Comparison of ENCODE assay signal across 16 mouse cellular contexts in the genomic region with DNA sequence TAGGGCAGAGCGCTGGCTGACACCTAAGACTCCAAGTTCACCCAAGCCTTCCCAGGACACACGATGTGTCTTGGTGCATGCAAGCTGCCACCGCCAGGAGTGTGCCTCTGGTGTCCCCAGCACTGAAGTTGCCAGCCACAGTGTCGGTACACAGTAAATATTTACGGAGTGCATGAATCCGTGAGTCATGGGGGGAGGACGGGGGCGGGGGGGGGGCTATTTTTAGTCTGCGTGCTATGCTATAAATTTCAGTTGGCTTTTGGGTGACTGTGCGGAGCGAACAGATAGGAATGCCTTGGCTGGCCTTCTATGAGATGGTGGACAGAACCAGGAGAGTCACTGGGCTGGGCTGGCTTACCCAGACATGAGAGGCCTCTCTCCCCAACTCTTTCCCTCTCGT. TPM values are rescaled to one million over a fixed set of nuclear protein-coding genes. Genes with fewer than 3 reads are reported as not detected.
DNase-seq lines count a peak whose midpoint lies in the region; ATAC-seq and TF ChIP-seq lines count a peak whose summit lies in the region.
"Had no signal": no experiment of that assay in that cellular context is flagged by ENCODE, and none has a peak within 500 bp of the region (broad histone marks: within the 10 kb centered on the region; RNA-seq: fewer than 3 reads in every experiment).

No protein-coding gene starts in this region.

- H3K4me3 ChIP-seq in gastrocnemius, adult 2 months: peak overlapping the region; percentile 45
- no peak overlapping the region for H3K4me3 ChIP-seq in lung, postnatal 0 days (ENCODE audit: low read depth, low read length)
- no peak overlapping the region for H3K4me3 ChIP-seq in heart, embryonic 10.5 days
- H3K4me3 ChIP-seq in olfactory bulb, adult 2 months (ENCODE audit: insufficient read depth, low read depth, low read length): no peak overlapping the region
- H3K4me3 ChIP-seq: embryonic facial prominence, embryonic 12.5 days; intestine, embryonic 15.5 days; limb, embryonic 12.5 days; myocyte had no signal

- peak; percentile 75 for DNase-seq in gastrocnemius, adult 2 months
- DNase-seq in gastrocnemius, postnatal 10 days: no peak
- peak; percentile 5 for DNase-seq in lung, postnatal 0 days (ENCODE audit: low spot score)
- no peak for DNase-seq in lung, postnatal 36 days
- DNase-seq in heart, embryonic 10.5 days (ENCODE audit: low spot score): no peak
- no peak for DNase-seq in urinary bladder, postnatal 10 days (ENCODE audit: low spot score)
- DNase-seq in c-Kit-positive CD71-positive TER-119-positive erythroid progenitor cells, embryonic 14.5 days (ENCODE audit: low spot score): no peak
- DNase-seq: cerebellum, postnatal 14 days; kidney, postnatal 25 days; thymus, adult 2 months had no signal

- WGBS in lung, postnatal 0 days: 60% methylated on average over 12 of the region's 12 CpGs
- WGBS in heart, embryonic 10.5 days: 68% methylated on average over 12 of the region's 12 CpGs
- 39% methylated on average over 12 of the region's 12 CpGs for WGBS in olfactory bulb, adult 2 months

- no peak for TF ChIP-seq EP300 in lung, postnatal 0 days (IDR thresholded peaks at IDR 0.05)

- intact Hi-C loops in gastrocnemius, adult 2 months (cut with DNase I): no loop called here

- no peaks in the 10 kb centered on the region for H3K9me3 ChIP-seq in lung, postnatal 0 days (ENCODE audit: low read length)
- no peaks in the 10 kb centered on the region for H3K9me3 ChIP-seq in heart, embryonic 10.5 days
- H3K9me3 ChIP-seq: embryonic facial prominence, embryonic 12.5 days; intestine, embryonic 15.5 days; limb, embryonic 12.5 days had no signal

- TF ChIP-seq CTCF in gastrocnemius, adult 2 months (IDR thresholded peaks at IDR 0.05): peak; percentile 23; the same call in 1 of the 2 replicates
- no peak for TF ChIP-seq CTCF in lung, postnatal 0 days (IDR thresholded peaks at IDR 0.05)
- no peak for TF ChIP-seq CTCF in olfactory bulb, adult 2 months (IDR thresholded peaks at IDR 0.05; ENCODE audit: insufficient read depth, low read depth, low read length)

- TF ChIP-seq POLR2A in olfactory bulb, adult 2 months (IDR thresholded peaks at IDR 0.05; ENCODE audit: insufficient read depth, low read depth, low read length): no peak

- H3K4me1 ChIP-seq in lung, postnatal 0 days (ENCODE audit: insufficient read depth, low read depth, low read length): no peaks in the 10 kb centered on the region
- H3K4me1 ChIP-seq in heart, embryonic 10.5 days: peaks cover 29% of the 10 kb centered on the region
- H3K4me1 ChIP-seq in olfactory bulb, adult 2 months (ENCODE audit: control insufficient read depth, insufficient read depth, low read length): peaks cover 33% of the 10 kb centered on the region

- peak overlapping the region; percentile 85 for H3K27ac ChIP-seq in gastrocnemius, adult 2 months
- H3K27ac ChIP-seq in lung, postnatal 0 days (ENCODE audit: low read length): no peak overlapping the region
- 0 out of 2 replicates have a peak overlapping the region, but pooled peaks have one; percentile 4 for H3K27ac ChIP-seq in heart, embryonic 10.5 days
- H3K27ac ChIP-seq in olfactory bulb, adult 2 months (ENCODE audit: insufficient read depth, low read depth, low read length): peak overlapping the region; percentile 34; the same call in 1 of the 2 replicates
- H3K27ac ChIP-seq: embryonic facial prominence, embryonic 12.5 days; intestine, embryonic 15.5 days; limb, embryonic 12.5 days had no signal

- H3K9ac ChIP-seq in lung, postnatal 0 days (replicated peaks; ENCODE audit: low read depth): no peak overlapping the region
- H3K9ac ChIP-seq: embryonic facial prominence, embryonic 12.5 days; intestine, embryonic 15.5 days; limb, embryonic 12.5 days had no signal

- peak; percentile 45; the same call in 1 of the 2 replicates for ATAC-seq in lung, postnatal 0 days
- ATAC-seq: intestine, embryonic 15.5 days had no signal

- no peak overlapping the region for H3K4me2 ChIP-seq in lung, postnatal 0 days (replicated peaks; ENCODE audit: low read depth, low read length)
- H3K4me2 ChIP-seq: embryonic facial prominence, embryonic 12.5 days; intestine, embryonic 15.5 days; limb, embryonic 12.5 days had no signal

- H3K27me3 ChIP-seq in lung, postnatal 0 days (replicated peaks; ENCODE audit: insufficient read depth, low read length): no peaks in the 10 kb centered on the region
- H3K27me3 ChIP-seq in heart, embryonic 10.5 days (ENCODE audit: insufficient read depth, poor library complexity, severe bottlenecking): no peaks in the 10 kb centered on the region
- H3K27me3 ChIP-seq: embryonic facial prominence, embryonic 12.5 days; intestine, embryonic 15.5 days; limb, embryonic 12.5 days had no signal

- H3K36me3 ChIP-seq in lung, postnatal 0 days (ENCODE audit: insufficient read depth, low read length): no peaks in the 10 kb centered on the region
- H3K36me3 ChIP-seq in heart, embryonic 10.5 days: no peaks in the 10 kb centered on the region
- H3K36me3 ChIP-seq: embryonic facial prominence, embryonic 12.5 days; intestine, embryonic 15.5 days; limb, embryonic 12.5 days had no signal

RNA-seq across cellular contexts. Expression of gene Atp9a, which starts 14.2 kb away (rescaled TPM):
- total RNA-seq in gastrocnemius, adult 2 months (2021): 10 to 100 TPM; 15.3 to 25.0 TPM
- total RNA-seq in gastrocnemius, postnatal 10 days (2021): 10 to 100 TPM; 24.2 to 30.9 TPM
- polyA plus RNA-seq in lung, postnatal 0 days (2015; fragmentation: Nextera tagmentation; extraction: Ambion mirVana): 19.5 and 21.1 TPM in 2 replicates
- 8.9 and 11.8 TPM in 2 replicates for polyA plus RNA-seq in heart, embryonic 10.5 days (2016; fragmentation: Nextera tagmentation; extraction: Ambion mirVana)
- not detected in 2 replicates for polyA plus RNA-seq in olfactory bulb, adult 2 months (2012; ENCODE audit: insufficient read depth, insufficient read length, low replicate concordance, missing spikeins)

RNA-seq across cellular contexts. Expression of gene Sall4, which starts 39.7 kb away (rescaled TPM):
- 1 to 10 TPM; 1.6 to 2.4 TPM for total RNA-seq in gastrocnemius, adult 2 months (2021)
- total RNA-seq in gastrocnemius, postnatal 10 days (2021): under 1 TPM; 0.33 to 0.70 TPM
- polyA plus RNA-seq in lung, postnatal 0 days (2015; fragmentation: Nextera tagmentation; extraction: Ambion mirVana): not detected in 2 replicates
- polyA plus RNA-seq in heart, embryonic 10.5 days (2016; fragmentation: Nextera tagmentation; extraction: Ambion mirVana): 10.6 and 21.6 TPM in 2 replicates
- polyA plus RNA-seq in olfactory bulb, adult 2 months (2012; ENCODE audit: insufficient read depth, insufficient read length, low replicate concordance, missing spikeins): not detected in 2 replicates
- polyA plus RNA-seq: C2C12, myocyte had no signal

Comparison
In these comparisons a context has a peak if more than half of its experiments do, and no peak if none do; other contexts are left out.
1. DNase-seq: peak in gastrocnemius, adult 2 months (single experiment) and lung, postnatal 0 days (single experiment); none in gastrocnemius, postnatal 10 days (single experiment), lung, postnatal 36 days (single experiment), heart, embryonic 10.5 days (single experiment), urinary bladder, postnatal 10 days (single experiment) and c-Kit-positive CD71-positive TER-119-positive erythroid progenitor cells, embryonic 14.5 days (single experiment).
2. RNA of gene Sall4, which starts 39.7 kb away (polyA plus RNA-seq): 10.6 to 21.6 TPM in heart, embryonic 10.5 days; not detected in lung, postnatal 0 days and not detected in olfactory bulb, adult 2 months; every median in the first group is over 10 times any median in the second.